Mouse (Mus musculus): Measurements from ENCODE around the gene Gab2. TPM values are rescaled to one million over a fixed set of nuclear protein-coding genes. Genes with fewer than 3 reads are reported as not detected.

Gab2 gene
- polyA plus RNA-seq, 1 experiment from 2014 or later = 6.6 TPM

DNA sequence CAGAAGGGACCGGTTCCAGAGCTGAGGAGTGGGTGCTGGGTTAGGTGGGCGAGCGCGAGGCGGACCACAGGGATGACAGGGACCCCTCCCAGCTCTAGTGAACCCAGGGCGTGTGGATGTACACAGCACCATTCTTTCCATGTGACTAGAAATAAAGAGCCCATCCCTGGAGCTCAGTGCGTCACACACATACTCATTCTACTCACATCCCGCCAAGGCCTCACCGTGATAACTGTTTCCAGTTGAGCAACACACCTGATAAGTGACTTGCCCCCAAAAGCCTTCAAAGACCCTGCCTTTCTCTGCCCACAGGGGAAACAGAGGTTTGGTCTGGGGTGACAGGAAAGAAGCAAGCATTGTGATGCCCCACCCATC lies 251.3 kb downstream of the Gab2 start:
- Histone ChIP-seq H3K4me2 (peak overlapping the region; percentile 92), H3K9ac (ENCODE audit: low read depth, low read length) (peak overlapping the region; percentile 69), H3K9me3 (ENCODE audit: control insufficient read depth, low read length) (no peaks in the 10 kb centered on the region), H3K4me3 (ENCODE audit: low read depth, low read length) (peak overlapping the region; percentile 85), H3K36me3 (ENCODE audit: control insufficient read depth, insufficient read depth, low read length) (no peaks in the 10 kb centered on the region), H3K4me1 (replicated peaks; ENCODE audit: control insufficient read depth, insufficient read depth, low read length) (peaks cover 10% of the 10 kb centered on the region), H3K27ac (ENCODE audit: low read depth, low read length) (no peak overlapping the region), H3K27me3 (replicated peaks; ENCODE audit: control insufficient read depth, insufficient read depth, low read length) (no peaks in the 10 kb centered on the region; the same call in 1 of the 2 replicates)
- peak; percentile 11 for ATAC-seq (replicated peaks; ENCODE audit: low FRiP score)
- DNase-seq (ENCODE audit: low spot score) = no peak
- WGBS = 2% methylated on average over 9 of the region's 9 CpGs

DNA sequence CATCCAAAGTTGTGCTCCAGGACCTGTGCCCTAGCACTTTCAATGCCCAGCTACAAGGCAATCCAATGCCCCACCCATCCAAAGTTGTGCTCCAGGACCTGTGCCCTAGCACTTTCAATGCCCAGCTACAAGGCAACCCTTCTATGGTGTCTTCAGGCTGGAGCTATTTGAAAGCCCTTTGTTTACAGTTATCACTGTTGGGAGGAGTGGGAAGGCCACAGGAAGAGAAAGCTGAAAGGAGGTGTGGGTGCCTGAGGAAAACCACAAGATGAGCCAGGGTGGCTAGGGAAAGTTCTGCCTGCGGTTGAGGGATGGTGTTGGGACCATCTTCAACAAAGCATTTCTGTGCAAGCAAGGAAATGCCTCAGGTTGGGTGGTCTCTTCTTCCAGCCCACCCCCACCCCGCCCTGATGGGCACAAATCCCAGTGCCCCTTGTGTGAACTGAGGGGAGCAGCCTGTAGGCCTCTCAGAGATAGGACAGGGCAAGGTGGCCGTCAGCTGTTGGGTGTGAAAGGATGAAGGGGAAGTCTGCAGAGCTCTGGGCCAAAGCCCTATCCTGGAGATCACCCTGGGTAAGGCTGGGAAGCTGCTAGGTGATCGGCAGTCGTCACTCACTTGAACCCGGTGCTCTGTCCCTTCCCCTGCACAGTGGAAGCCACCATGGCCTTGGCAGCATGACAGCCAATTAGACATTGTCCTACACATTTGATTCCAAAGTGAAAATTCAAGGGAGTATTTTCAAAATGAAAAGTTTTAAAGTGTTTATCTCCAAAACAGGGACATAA lies 251.9 kb downstream of the Gab2 start:
- DNase-seq (ENCODE audit: low spot score) = no peak
- Histone ChIP-seq H3K4me2 (peak overlapping the region; percentile 92), H3K9ac (ENCODE audit: low read depth, low read length) (no peak overlapping the region), H3K27ac (ENCODE audit: low read depth, low read length) (no peak overlapping the region), H3K9me3 (ENCODE audit: control insufficient read depth, low read length) (no peaks in the 10 kb centered on the region), H3K36me3 (ENCODE audit: control insufficient read depth, insufficient read depth, low read length) (no peaks in the 10 kb centered on the region), H3K27me3 (replicated peaks; ENCODE audit: control insufficient read depth, insufficient read depth, low read length) (no peaks in the 10 kb centered on the region; the same call in 1 of the 2 replicates), H3K4me1 (replicated peaks; ENCODE audit: control insufficient read depth, insufficient read depth, low read length) (peaks cover 17% of the 10 kb centered on the region), H3K4me3 (ENCODE audit: low read depth, low read length) (no peak overlapping the region)
- WGBS = 59% methylated on average over 6 of the region's 6 CpGs
- ATAC-seq (replicated peaks; ENCODE audit: low FRiP score) = no peak

DNA sequence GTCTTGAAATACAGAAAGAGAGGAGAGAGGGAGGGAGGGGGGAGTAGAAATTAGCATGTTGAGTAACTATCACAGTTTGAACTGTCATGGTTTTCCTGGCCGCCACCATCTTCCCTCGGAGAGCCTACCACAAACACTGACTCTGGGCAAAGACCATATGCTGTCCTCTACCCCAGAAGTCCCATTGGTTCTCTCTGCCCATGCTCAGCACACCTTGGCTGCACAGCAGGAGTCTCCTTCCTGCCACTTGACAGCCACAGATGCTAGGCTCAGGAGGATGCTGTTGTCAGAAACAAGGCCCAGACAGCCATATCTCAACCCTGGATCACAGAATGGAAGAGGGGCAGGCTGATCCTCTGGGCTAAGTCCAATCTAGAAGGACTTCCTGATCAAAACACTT lies 253.0 kb downstream of the Gab2 start:
- no peak overlapping the region for H3K27ac ChIP-seq (ENCODE audit: low read depth, low read length)
- H3K4me3 ChIP-seq (ENCODE audit: low read depth, low read length) = no peak overlapping the region
- WGBS = 74% methylated on average over 2 of the region's 2 CpGs
- no peaks in the 10 kb centered on the region for H3K9me3 ChIP-seq (ENCODE audit: control insufficient read depth, low read length)
- ATAC-seq (replicated peaks; ENCODE audit: low FRiP score) (no peak), DNase-seq (ENCODE audit: low spot score) (no peak)
- no peaks in the 10 kb centered on the region for H3K36me3 ChIP-seq (ENCODE audit: control insufficient read depth, insufficient read depth, low read length)
- no peaks in the 10 kb centered on the region for H3K27me3 ChIP-seq (replicated peaks; ENCODE audit: control insufficient read depth, insufficient read depth, low read length)
- H3K4me1 ChIP-seq (replicated peaks; ENCODE audit: control insufficient read depth, insufficient read depth, low read length) = peaks cover 17% of the 10 kb centered on the region
- no peak overlapping the region for H3K9ac ChIP-seq (ENCODE audit: low read depth, low read length)
- H3K4me2 ChIP-seq = no peak overlapping the region

DNA sequence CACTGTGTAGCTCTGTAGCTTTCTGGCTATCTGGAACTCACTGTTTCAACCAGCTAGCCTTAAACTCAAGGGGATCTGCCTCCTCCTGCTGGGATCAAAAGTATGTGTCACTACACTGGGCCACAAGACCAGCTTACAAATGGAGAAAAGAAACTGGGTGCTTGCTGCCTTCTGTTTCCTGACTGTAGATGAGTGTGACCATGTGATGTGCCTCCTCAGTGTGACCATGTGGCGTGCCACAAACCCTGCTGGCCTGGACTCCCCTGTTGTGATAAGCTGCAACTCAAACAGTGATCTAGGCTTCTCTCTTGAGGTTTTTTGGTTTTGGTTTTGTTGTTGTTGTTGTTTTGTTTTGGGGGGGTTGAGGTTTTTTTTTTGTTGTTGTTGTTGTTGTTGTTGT lies 255.3 kb downstream of the Gab2 start:
- H3K27me3 ChIP-seq (replicated peaks; ENCODE audit: control insufficient read depth, insufficient read depth, low read length) = no peaks in the 10 kb centered on the region
- 57% methylated on average over 1 of the region's 1 CpGs for WGBS
- no peaks in the 10 kb centered on the region for H3K36me3 ChIP-seq (ENCODE audit: control insufficient read depth, insufficient read depth, low read length)
- no peak for ATAC-seq (replicated peaks; ENCODE audit: low FRiP score)
- DNase-seq (ENCODE audit: low spot score) = no peak
- no peak overlapping the region for H3K4me2 ChIP-seq
- H3K4me1 ChIP-seq (replicated peaks; ENCODE audit: control insufficient read depth, insufficient read depth, low read length) = peaks cover 18% of the 10 kb centered on the region
- H3K9me3 ChIP-seq (ENCODE audit: control insufficient read depth, low read length) = no peaks in the 10 kb centered on the region
- H3K4me3 ChIP-seq (ENCODE audit: low read depth, low read length) = no peak overlapping the region
- H3K27ac ChIP-seq (ENCODE audit: low read depth, low read length) = no peak overlapping the region
- H3K9ac ChIP-seq (ENCODE audit: low read depth, low read length) = no peak overlapping the region

DNA sequence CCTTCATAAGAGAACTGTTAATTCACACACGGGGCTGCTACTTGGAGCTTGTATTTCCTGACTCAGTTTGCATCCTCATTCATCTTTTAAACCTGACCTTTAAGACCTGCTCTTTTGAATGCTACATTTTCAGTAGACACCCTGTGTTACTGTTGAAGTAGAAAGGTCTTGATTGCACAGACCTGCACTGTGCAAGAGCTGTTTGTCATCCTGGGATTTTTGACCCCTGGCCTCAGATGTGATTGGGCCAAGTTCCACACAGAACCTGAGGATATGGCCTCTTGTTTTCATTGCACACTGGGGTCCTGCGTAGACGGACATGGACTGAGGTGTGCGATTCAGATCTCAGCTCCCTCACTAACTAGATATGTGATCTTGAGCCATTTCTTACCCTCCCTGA lies 257.2 kb downstream of the Gab2 start:
- Histone ChIP-seq H3K4me2 (no peak overlapping the region), H3K27me3 (replicated peaks; ENCODE audit: control insufficient read depth, insufficient read depth, low read length) (no peaks in the 10 kb centered on the region), H3K36me3 (ENCODE audit: control insufficient read depth, insufficient read depth, low read length) (no peaks in the 10 kb centered on the region), H3K4me3 (ENCODE audit: low read depth, low read length) (no peak overlapping the region), H3K4me1 (replicated peaks; ENCODE audit: control insufficient read depth, insufficient read depth, low read length) (peaks cover 13% of the 10 kb centered on the region), H3K9ac (ENCODE audit: low read depth, low read length) (no peak overlapping the region), H3K27ac (ENCODE audit: low read depth, low read length) (no peak overlapping the region), H3K9me3 (ENCODE audit: control insufficient read depth, low read length) (no peaks in the 10 kb centered on the region)
- ATAC-seq (replicated peaks; ENCODE audit: low FRiP score) (no peak), DNase-seq (ENCODE audit: low spot score) (no peak)
- WGBS = 79% methylated on average over 4 of the region's 4 CpGs

DNA sequence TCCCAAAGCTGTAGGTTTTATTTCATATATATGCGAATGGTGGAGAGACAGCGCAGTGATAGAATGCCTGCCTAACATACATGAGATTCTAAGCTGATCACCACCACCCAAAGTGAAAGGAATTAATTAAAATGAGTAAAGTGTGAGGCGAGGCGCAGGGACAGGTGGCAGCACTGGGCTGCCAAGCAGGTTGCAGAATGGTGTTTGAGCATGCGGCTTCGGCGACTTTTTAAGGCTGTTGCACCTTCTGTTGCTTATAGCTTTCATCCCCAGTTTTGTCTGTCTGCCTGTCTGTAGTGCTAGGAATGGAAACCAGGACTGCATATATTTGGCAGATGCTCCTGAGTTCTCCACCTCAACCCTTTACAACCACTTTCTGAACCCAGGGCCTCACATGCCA lies 258.2 kb downstream of the Gab2 start:
- peaks cover 13% of the 10 kb centered on the region for H3K4me1 ChIP-seq (replicated peaks; ENCODE audit: control insufficient read depth, insufficient read depth, low read length)
- no peaks in the 10 kb centered on the region for H3K36me3 ChIP-seq (ENCODE audit: control insufficient read depth, insufficient read depth, low read length)
- H3K9ac ChIP-seq (ENCODE audit: low read depth, low read length) = no peak overlapping the region
- H3K9me3 ChIP-seq (ENCODE audit: control insufficient read depth, low read length) = no peaks in the 10 kb centered on the region
- 89% methylated on average over 7 of the region's 7 CpGs for WGBS
- ATAC-seq (replicated peaks; ENCODE audit: low FRiP score) = no peak
- H3K4me3 ChIP-seq (ENCODE audit: low read depth, low read length) = no peak overlapping the region
- no peak for DNase-seq (ENCODE audit: low spot score)
- no peaks in the 10 kb centered on the region for H3K27me3 ChIP-seq (replicated peaks; ENCODE audit: control insufficient read depth, insufficient read depth, low read length)
- H3K4me2 ChIP-seq = no peak overlapping the region
- no peak overlapping the region for H3K27ac ChIP-seq (ENCODE audit: low read depth, low read length)

DNA sequence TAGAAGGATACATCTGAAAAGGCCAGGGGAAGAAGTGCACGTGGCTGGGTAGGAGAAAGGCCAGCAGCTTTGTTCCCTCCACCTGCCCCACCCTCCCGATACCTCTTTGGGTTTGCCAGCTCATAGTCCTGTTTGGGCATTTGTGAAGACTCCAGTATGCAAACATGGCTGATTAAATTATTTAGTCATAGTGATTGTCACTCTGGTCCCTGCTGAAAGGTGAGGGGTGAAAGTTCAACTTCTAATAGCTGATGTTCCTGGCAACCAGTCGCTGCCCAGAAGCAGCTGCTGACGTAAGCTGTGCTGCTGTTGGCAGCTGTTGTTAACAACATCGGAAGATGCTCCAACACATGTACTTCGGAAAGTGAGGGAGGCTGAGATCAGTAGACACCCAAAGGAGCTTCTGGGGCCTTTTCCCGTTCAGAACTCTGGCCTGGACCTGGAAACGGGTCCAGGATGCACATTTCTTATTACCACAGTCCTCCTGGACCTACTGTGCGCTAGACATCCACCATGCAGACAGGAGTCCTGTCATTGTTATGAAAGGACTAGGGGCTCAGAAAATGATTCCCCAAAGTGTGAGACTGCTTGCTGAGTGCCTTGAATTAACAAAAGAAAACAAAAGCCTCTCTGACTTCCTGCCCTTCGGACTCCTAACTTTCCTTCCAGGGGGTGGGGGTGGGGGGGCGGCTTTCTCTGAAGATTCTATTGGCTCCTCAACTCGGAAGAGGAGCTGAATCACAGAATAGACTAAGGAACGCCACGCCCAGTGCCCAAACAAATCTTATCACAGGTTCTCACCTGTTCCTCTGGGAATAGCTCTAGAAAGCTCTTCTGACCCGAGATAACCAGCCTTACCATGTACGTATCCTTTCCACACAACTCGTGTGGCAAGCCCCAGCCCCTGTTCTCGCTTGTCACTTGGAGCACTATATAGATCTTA lies 259.8 kb downstream of the Gab2 start:
- Histone ChIP-seq H3K9ac (ENCODE audit: low read depth, low read length) (no peak overlapping the region), H3K27me3 (replicated peaks; ENCODE audit: control insufficient read depth, insufficient read depth, low read length) (no peaks in the 10 kb centered on the region), H3K9me3 (ENCODE audit: control insufficient read depth, low read length) (no peaks in the 10 kb centered on the region), H3K4me1 (replicated peaks; ENCODE audit: control insufficient read depth, insufficient read depth, low read length) (peaks cover 13% of the 10 kb centered on the region), H3K4me2 (no peak overlapping the region), H3K4me3 (ENCODE audit: low read depth, low read length) (no peak overlapping the region), H3K36me3 (ENCODE audit: control insufficient read depth, insufficient read depth, low read length) (no peaks in the 10 kb centered on the region), H3K27ac (ENCODE audit: low read depth, low read length) (no peak overlapping the region)
- ATAC-seq (replicated peaks; ENCODE audit: low FRiP score) = no peak; the same call in 1 of the 2 replicates
- no peak for DNase-seq (ENCODE audit: low spot score)
- 51% methylated on average over 18 of the region's 18 CpGs for WGBS

DNA sequence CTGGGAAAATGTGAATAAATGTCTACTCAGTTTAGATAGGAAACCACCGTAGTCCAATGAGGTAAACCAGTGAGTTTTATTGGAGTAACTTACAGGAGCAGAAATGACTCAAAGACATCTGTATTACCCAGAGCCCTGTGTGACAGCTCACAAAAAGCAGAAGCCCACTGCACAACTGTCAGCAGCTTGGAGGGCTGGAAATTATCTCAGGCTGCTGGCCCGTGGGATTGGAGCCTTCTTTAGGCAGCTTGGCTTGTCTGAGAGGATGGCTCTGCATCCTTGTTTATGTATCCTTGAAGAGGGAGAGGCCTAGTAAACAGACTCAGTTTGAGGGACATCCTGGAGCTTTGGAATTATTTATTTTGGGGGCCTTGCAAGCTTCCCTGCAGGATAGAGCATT lies 261.6 kb downstream of the Gab2 start:
- Histone ChIP-seq H3K27ac (ENCODE audit: low read depth, low read length) (no peak overlapping the region), H3K4me2 (no peak overlapping the region), H3K36me3 (ENCODE audit: control insufficient read depth, insufficient read depth, low read length) (no peaks in the 10 kb centered on the region), H3K4me3 (ENCODE audit: low read depth, low read length) (no peak overlapping the region), H3K9ac (ENCODE audit: low read depth, low read length) (no peak overlapping the region), H3K27me3 (replicated peaks; ENCODE audit: control insufficient read depth, insufficient read depth, low read length) (no peaks in the 10 kb centered on the region), H3K4me1 (replicated peaks; ENCODE audit: control insufficient read depth, insufficient read depth, low read length) (peaks cover 14% of the 10 kb centered on the region), H3K9me3 (ENCODE audit: control insufficient read depth, low read length) (no peaks in the 10 kb centered on the region)
- ATAC-seq (replicated peaks; ENCODE audit: low FRiP score) (no peak), DNase-seq (ENCODE audit: low spot score) (no peak)
- 38% methylated on average over 2 of the region's 2 CpGs for WGBS

All from liver, embryonic 11.5 days (tissue).